Mouse (Mus musculus) MEL (cell line): ENCODE data around the gene Pqlc2. TPM values are rescaled to one million over a fixed set of nuclear protein-coding genes. Genes with fewer than 3 reads are reported as not detected.

Source experiments
- DNase-seq: peaks from one replicate; pipeline ENCODE4 v3.0.0; 2011; ENCODE audit warnings: low read depth, low spot score
- H3K27ac ChIP-seq: 2 replicates; pipeline ENCODE4 v1.5.1; 2012; ENCODE audit warnings: low read depth, mild to moderate bottlenecking, control low read depth, low read length, moderate library complexity; ENCODE audit not compliant: control insufficient read depth
- H3K27me3 ChIP-seq, 2 experiments: fragments of 150-350 bp in 1 of 2; sonication (generic) in 1 of 2; 2 replicates each; pipeline ENCODE4 v1.6.1; 2012; ENCODE audit warnings: low read length in 2 of 2, mild to moderate bottlenecking in 2 of 2, improper control_type of control experiment in 1 of 2, moderate library complexity in 1 of 2; ENCODE audit not compliant: insufficient read depth in 2 of 2, control insufficient read depth in 1 of 2
- H3K36me3 ChIP-seq, 2 experiments: 2 replicates each; pipeline ENCODE4 v1.6.1; 2012 to 2014; ENCODE audit warnings: low read length in 2 of 2, improper control_type of control experiment in 1 of 2, inconsistent platforms in 1 of 2, mild to moderate bottlenecking in 1 of 2; ENCODE audit not compliant: insufficient read depth in 2 of 2, control insufficient read depth in 1 of 2
- H3K4me1 ChIP-seq, 2 experiments: fragments of 150-350 bp in 1 of 2; sonication (generic) in 1 of 2; 2 replicates each; pipeline ENCODE4 v1.6.1; 2012; ENCODE audit warnings: low read length in 2 of 2, improper control_type of control experiment in 1 of 2, mild to moderate bottlenecking in 1 of 2; ENCODE audit not compliant: insufficient read depth in 2 of 2, control insufficient read depth in 1 of 2
- H3K4me3 ChIP-seq, 2 experiments: fragments of 150-350 bp in 1 of 2; sonication (generic) in 1 of 2; 2 replicates each; pipeline ENCODE4 v1.5.1; 2012; ENCODE audit warnings: low read depth in 2 of 2, low read length in 2 of 2, mild to moderate bottlenecking in 2 of 2, moderate library complexity in 2 of 2, control low read depth in 1 of 2, improper control_type of control experiment in 1 of 2; ENCODE audit not compliant: control insufficient read depth in 1 of 2, insufficient read depth in 1 of 2
- H3K79me2 ChIP-seq: 2 replicates; pipeline ENCODE4 v1.6.1; 2012; ENCODE audit warnings: mild to moderate bottlenecking, low read length, moderate library complexity; ENCODE audit not compliant: control insufficient read depth, poor library complexity, insufficient read depth
- H3K9ac ChIP-seq: 2 replicates; pipeline ENCODE4 v1.6.1; 2012; ENCODE audit warnings: low read depth, mild to moderate bottlenecking, control low read depth, low read length, moderate library complexity; ENCODE audit not compliant: control insufficient read depth, poor library complexity, severe bottlenecking
- H3K9me3 ChIP-seq: fragments of 150-350 bp; sonication (generic); replicated peaks from 2 replicates; pipeline ENCODE4 v1.6.1; 2012; ENCODE audit warnings: mild to moderate bottlenecking, low read length, improper control_type of control experiment, moderate library complexity; ENCODE audit not compliant: insufficient read depth
- BHLHE40 ChIP-seq: IDR thresholded peaks from 2 replicates; pipeline ENCODE4 v1.6.1; 2012; ENCODE audit warnings: low read depth, mild to moderate bottlenecking, inconsistent platforms, low read length, improper control_type of control experiment, borderline replicate concordance
- CHD1 ChIP-seq: IDR thresholded peaks from 2 replicates; pipeline ENCODE4 v1.6.1; 2012; ENCODE audit warnings: low read depth, mild to moderate bottlenecking, inconsistent platforms, low read length, improper control_type of control experiment
- CHD2 ChIP-seq: IDR thresholded peaks from 2 replicates; pipeline ENCODE4 v1.6.1; 2011; ENCODE audit warnings: low read length, improper control_type of control experiment
- CTCF ChIP-seq, 3 experiments: IDR thresholded peaks in 2 of 3; conservative IDR thresholded peaks in 1 of 3; 2 replicates each; pipeline ENCODE4 v1.5.1; 2011 to 2012; ENCODE audit warnings: low read length in 3 of 3, low read depth in 2 of 3, mild to moderate bottlenecking in 2 of 3, improper control_type of control experiment in 1 of 3, inconsistent platforms in 1 of 3, mixed read lengths in 1 of 3, moderate library complexity in 1 of 3; ENCODE audit not compliant: control insufficient read depth in 1 of 3, insufficient read depth in 1 of 3, poor library complexity in 1 of 3, severe bottlenecking in 1 of 3
- ELF1 ChIP-seq: IDR thresholded peaks from 2 replicates; pipeline ENCODE4 v1.6.1; 2014; ENCODE audit warnings: low read depth, mild to moderate bottlenecking, inconsistent platforms, low read length, improper control_type of control experiment, moderate library complexity
- ETS1 ChIP-seq: IDR thresholded peaks from 2 replicates; pipeline ENCODE4 v1.6.1; 2012; ENCODE audit warnings: low read depth, mild to moderate bottlenecking, inconsistent platforms, low read length, improper control_type of control experiment, moderate library complexity
- HCFC1 ChIP-seq: IDR thresholded peaks from 2 replicates; pipeline ENCODE4 v1.6.1; 2012; ENCODE audit warnings: low read depth, mild to moderate bottlenecking, inconsistent platforms, low read length, improper control_type of control experiment, moderate library complexity
- KAT2A ChIP-seq: conservative IDR thresholded peaks from 2 replicates; pipeline ENCODE4 v1.6.1; 2012; ENCODE audit warnings: low read depth, low read length, improper control_type of control experiment, inconsistent platforms
- MAZ ChIP-seq: IDR thresholded peaks from 2 replicates; pipeline ENCODE4 v1.6.1; 2012; ENCODE audit warnings: low read depth, mild to moderate bottlenecking, inconsistent platforms, low read length, improper control_type of control experiment
- MYB ChIP-seq: IDR thresholded peaks from 2 replicates; pipeline ENCODE4 v1.6.1; 2011; ENCODE audit warnings: mild to moderate bottlenecking, low read depth, low read length, improper control_type of control experiment
- NRF1 ChIP-seq: IDR thresholded peaks from 2 replicates; pipeline ENCODE4 v1.6.1; 2014; ENCODE audit warnings: low read depth, mild to moderate bottlenecking, inconsistent platforms, low read length, improper control_type of control experiment, moderate library complexity; ENCODE audit not compliant: poor library complexity, insufficient read depth, severe bottlenecking
- POLR2A ChIP-seq, 2 experiments: IDR thresholded peaks; 2 replicates each; pipeline ENCODE4 v1.6.1; 2011 to 2012; ENCODE audit warnings: low read length in 2 of 2, mild to moderate bottlenecking in 2 of 2, control low read depth in 1 of 2, improper control_type of control experiment in 1 of 2, low read depth in 1 of 2, moderate library complexity in 1 of 2; ENCODE audit not compliant: control insufficient read depth in 1 of 2, insufficient read depth in 1 of 2, poor library complexity in 1 of 2
- POLR2AphosphoS2 ChIP-seq: IDR thresholded peaks from 2 replicates; pipeline ENCODE4 v1.6.1; 2011; ENCODE audit warnings: low read length, improper control_type of control experiment
- POLR2AphosphoS5 ChIP-seq: IDR thresholded peaks from 2 replicates; pipeline ENCODE4 v1.6.1; 2012; ENCODE audit warnings: low read depth, borderline replicate concordance, mild to moderate bottlenecking, inconsistent platforms, low read length, moderate library complexity, mixed read lengths
- RAD21 ChIP-seq: IDR thresholded peaks from 2 replicates; pipeline ENCODE4 v1.6.1; 2011; ENCODE audit warnings: mild to moderate bottlenecking, low read depth, low read length, improper control_type of control experiment
- TAL1 ChIP-seq: IDR thresholded peaks from 2 replicates; pipeline ENCODE4 v1.6.1; 2012; ENCODE audit warnings: mild to moderate bottlenecking, inconsistent platforms, low read length, moderate library complexity, mixed read lengths
- TCF12 ChIP-seq: IDR thresholded peaks from 2 replicates; pipeline ENCODE4 v1.6.1; 2014; ENCODE audit warnings: low read depth, mild to moderate bottlenecking, inconsistent platforms, low read length, improper control_type of control experiment, moderate library complexity
- USF1 ChIP-seq: IDR thresholded peaks from 2 replicates; pipeline ENCODE4 v1.6.1; 2014; ENCODE audit warnings: low read depth, mild to moderate bottlenecking, inconsistent platforms, low read length, improper control_type of control experiment, moderate library complexity
- USF2 ChIP-seq, 2 experiments: IDR thresholded peaks; 2 replicates each; pipeline ENCODE4 v1.6.1; 2011 to 2012; ENCODE audit warnings: improper control_type of control experiment in 2 of 2, low read length in 2 of 2, borderline replicate concordance in 1 of 2, inconsistent platforms in 1 of 2, low read depth in 1 of 2, mild to moderate bottlenecking in 1 of 2; ENCODE audit not compliant: insufficient read depth in 1 of 2
- ZC3H11A ChIP-seq: IDR thresholded peaks from 2 replicates; pipeline ENCODE4 v1.6.1; 2012; ENCODE audit warnings: low read depth, mild to moderate bottlenecking, inconsistent platforms, low read length, improper control_type of control experiment
- ZMIZ1 ChIP-seq: IDR thresholded peaks from 2 replicates; pipeline ENCODE4 v1.6.1; 2012; ENCODE audit warnings: low read depth, mild to moderate bottlenecking, inconsistent platforms, low read length, improper control_type of control experiment, moderate library complexity
- polyA plus RNA-seq, 2 experiments: library from polyadenylated mRNA; stranded (reverse) in 1 of 2; unstranded in 1 of 2; fragments of >175 nt in 1 of 2; fragments of >200 nt in 1 of 2; gene quantifications; 2 replicates each; pipeline versions ENCODE4 v1.2.1 to v1.2.4; 2012; ENCODE audit warnings: low replicate concordance in 2 of 2, low read depth in 1 of 2; ENCODE audit not compliant: insufficient read length in 2 of 2, insufficient read depth in 1 of 2, missing spikeins in 1 of 2
- total RNA-seq: library from RNA; depleted of rRNA; stranded (reverse); fragments of 300-350 nt; gene quantifications from 2 replicates; pipeline ENCODE4 v1.2.3, GENCODE M21; 2012

Gene Pqlc2
- total and polyA plus RNA-seq, 3 experiments: 5.2 to 12.0 TPM; not detected in 1

GRCm38 (mm10) chr4:139258621-139259301, 51.7 kb downstream of the Pqlc2 start:
- no peak for TF ChIP-seq USF2 (IDR thresholded peaks at IDR 0.05; ENCODE audit: borderline replicate concordance in 1 of 2, insufficient read depth in 1 of 2, low read depth in 1 of 2, low read length in 2 of 2)
- TF ChIP-seq, all 39 proteins: peak for 0
- no peak for DNase-seq
- Histone ChIP-seq H3K9ac (no peak overlapping the region), H3K9me3 (no peaks in the 10 kb centered on the region), H3K27me3 (no peaks in the 10 kb centered on the region), H3K36me3 (peaks cover 0 to 13% of the 10 kb centered on the region in 2 experiments; a peak in 2 of 4 replicates), H3K79me2 (no peaks in the 10 kb centered on the region; the same call in 1 of the 2 replicates), H3K4me1 (no peaks in the 10 kb centered on the region), H3K4me3 (no peak overlapping the region), H3K27ac (no peak overlapping the region)

- H3K79me2 ChIP-seq: peaks cover 7% of the 10 kb centered on the region; the same call in 1 of the 2 replicates
- peaks cover 0 to 2% of the 10 kb centered on the region in 2 experiments; a peak in 2 of 4 replicates for H3K4me1 ChIP-seq
- TF ChIP-seq ETS1: no peak
- TF ChIP-seq MYB: no peak
- TF ChIP-seq TAL1: no peak
- TF ChIP-seq NRF1: no peak
- no peak for TF ChIP-seq POLR2AphosphoS5
- TF ChIP-seq RAD21: no peak
- TF ChIP-seq BHLHE40: no peak
- no peak for TF ChIP-seq TCF12
- TF ChIP-seq ZMIZ1: no peak
- no peak for TF ChIP-seq CHD1
- no peak for TF ChIP-seq ELF1
- TF ChIP-seq USF1: no peak
- no peak for TF ChIP-seq KAT2A
- TF ChIP-seq CTCF (IDR thresholded peaks at IDR 0.05 in 2 of 3, conservative IDR thresholded peaks at IDR 0.05 in 1 of 3; ENCODE audit: control insufficient read depth in 1 of 3, insufficient read depth in 1 of 3, low read depth in 2 of 3, low read length in 3 of 3, poor library complexity in 1 of 3, severe bottlenecking in 1 of 3): no peak
- TF ChIP-seq ZC3H11A: no peak
- TF ChIP-seq MAZ: no peak
- no peak for TF ChIP-seq POLR2AphosphoS2
- no peak for TF ChIP-seq POLR2A (IDR thresholded peaks at IDR 0.05; ENCODE audit: control insufficient read depth in 1 of 2, insufficient read depth in 1 of 2, low read depth in 1 of 2, low read length in 2 of 2, poor library complexity in 1 of 2)
- no peak for TF ChIP-seq CHD2
- no peak for TF ChIP-seq HCFC1
- no peak overlapping the region for H3K27ac ChIP-seq
- H3K27me3 ChIP-seq: no peaks in the 10 kb centered on the region
- peaks cover 2 to 6% of the 10 kb centered on the region in 2 experiments for H3K36me3 ChIP-seq
- no peak overlapping the region for H3K4me3 ChIP-seq
- no peak overlapping the region for H3K9ac ChIP-seq
- no peaks in the 10 kb centered on the region for H3K9me3 ChIP-seq
- DNase-seq: no peak
Observed at GRCm38 (mm10) chr4:139256708-139257107, 53.8 kb downstream of the Pqlc2 start.
